19 mouse cellular contexts compared by ENCODE assay signal in genomic region chr7:3587292-3587691, GRCm38 (mm10). TPM values are rescaled to one million over a fixed set of nuclear protein-coding genes. Genes with fewer than 3 reads are reported as not detected.
"Had no signal": no experiment of that assay in that cellular context is flagged by ENCODE, and none has a peak within 500 bp of the region (broad histone marks: within the 10 kb centered on the region; RNA-seq: fewer than 3 reads in every experiment).

No protein-coding gene starts in this region.

- H3K4me1 ChIP-seq: midbrain, embryonic 15.5 days; neural tube, embryonic 13.5 days; neural tube, embryonic 15.5 days; stomach, embryonic 15.5 days had no signal

- H3K27ac ChIP-seq: midbrain, embryonic 10.5 days; midbrain, embryonic 12.5 days; midbrain, embryonic 15.5 days; neural tube, embryonic 13.5 days; neural tube, embryonic 15.5 days; stomach, embryonic 15.5 days had no signal

- H3K27me3 ChIP-seq: midbrain, embryonic 12.5 days; midbrain, embryonic 15.5 days; neural tube, embryonic 13.5 days; neural tube, embryonic 15.5 days; stomach, embryonic 15.5 days had no signal

- H3K9me3 ChIP-seq: midbrain, embryonic 10.5 days; midbrain, embryonic 12.5 days; midbrain, embryonic 15.5 days; neural tube, embryonic 13.5 days; neural tube, embryonic 15.5 days; stomach, embryonic 15.5 days had no signal

- ATAC-seq: midbrain, embryonic 15.5 days had no signal

- H3K36me3 ChIP-seq: midbrain, embryonic 10.5 days; midbrain, embryonic 12.5 days; midbrain, embryonic 15.5 days; neural tube, embryonic 13.5 days; neural tube, embryonic 15.5 days; stomach, embryonic 15.5 days had no signal

- H3K9ac ChIP-seq: lung, embryonic 14.5 days; midbrain, embryonic 12.5 days; midbrain, embryonic 15.5 days; neural tube, embryonic 13.5 days; neural tube, embryonic 15.5 days; stomach, embryonic 15.5 days had no signal

- H3K4me3 ChIP-seq: midbrain, embryonic 10.5 days; midbrain, embryonic 12.5 days; midbrain, embryonic 15.5 days; myocyte; neural tube, embryonic 13.5 days; neural tube, embryonic 15.5 days; stomach, embryonic 15.5 days had no signal

- DNase-seq: lung, adult 18-20 months; lung, embryonic 14.5 days; lung, postnatal 10 days; lung, postnatal 4 days; right cerebral cortex, postnatal 14 days; thymus, adult 18-20 months; thymus, postnatal 14 days; thymus, postnatal 36 days had no signal

- H3K4me2 ChIP-seq: lung, embryonic 14.5 days; midbrain, embryonic 12.5 days; midbrain, embryonic 15.5 days; neural tube, embryonic 13.5 days; neural tube, embryonic 15.5 days; stomach, embryonic 15.5 days had no signal

RNA-seq across cellular contexts. Expression of gene Oscar, which starts 28.7 kb away (rescaled TPM):
- total RNA-seq: megakaryocyte, adult 5-6 weeks; megakaryocyte-erythroid progenitor cell, adult 5-6 weeks had no signal
- polyA plus RNA-seq: liver, embryonic 16.5 days; lung, embryonic 14.5 days; midbrain, embryonic 10.5 days; myocyte; thymus, postnatal 0 days had no signal
